Mouse (Mus musculus) embryonic facial prominence, embryonic 13.5 days (tissue): Measurements from ENCODE around the gene Pycard. TPM values are rescaled to one million over a fixed set of nuclear protein-coding genes. Genes with fewer than 3 reads are reported as not detected.
"Not testable (repeated sequence)": the region's sequence is repeated elsewhere in the genome, so short reads cannot be mapped to it uniquely, and the experiment has no call there.

ENCODE experiments used
- ATAC-seq: fragments of 200-750 bp; cut with Nextera tagmentation; 2 replicates; pipeline ENCODE4 v1.8.0; 2017; ENCODE audit warnings: low read depth; ENCODE audit not compliant: insufficient number of reproducible peaks, insufficient read depth, low FRiP score, low TSS enrichment
- H3K27ac ChIP-seq: fragments of 300-500 bp; sonication (generic); 2 replicates; pipeline ENCODE4 v1.5.1; 2015; ENCODE audit warnings: moderate library complexity, mild to moderate bottlenecking, inconsistent platforms
- H3K27me3 ChIP-seq: fragments of 300-500 bp; sonication (generic); 2 replicates; pipeline ENCODE4 v1.6.1; 2015; ENCODE audit warnings: mild to moderate bottlenecking, inconsistent platforms
- H3K36me3 ChIP-seq: fragments of 300-500 bp; sonication (generic); 2 replicates; pipeline ENCODE4 v1.6.1; 2015; ENCODE audit warnings: mild to moderate bottlenecking, inconsistent platforms
- H3K4me1 ChIP-seq: fragments of 300-500 bp; sonication (generic); 2 replicates; pipeline ENCODE4 v1.6.1; 2015; ENCODE audit warnings: inconsistent platforms
- H3K4me2 ChIP-seq: fragments of 300-500 bp; sonication (generic); 2 replicates; pipeline ENCODE4 v1.6.1; 2015; ENCODE audit warnings: moderate library complexity, mild to moderate bottlenecking, inconsistent platforms
- H3K4me3 ChIP-seq: fragments of 300-500 bp; sonication (generic); 2 replicates; pipeline ENCODE4 v1.5.1; 2015; ENCODE audit warnings: mild to moderate bottlenecking, inconsistent platforms
- H3K9ac ChIP-seq: fragments of 300-500 bp; sonication (generic); 2 replicates; pipeline ENCODE4 v1.6.1; 2015; ENCODE audit warnings: mild to moderate bottlenecking, inconsistent platforms
- H3K9me3 ChIP-seq: fragments of 300-500 bp; sonication (generic); 2 replicates; pipeline ENCODE4 v1.6.1; 2016; ENCODE audit warnings: inconsistent platforms
- WGBS: fragments of 180-500 bp; shearing (Covaris S2); methylation state at CpG from one replicate; pipeline ENCODE4 v1.1.7; 2015; ENCODE audit warnings: mixed read lengths; 5-methylcytosine and 5-hydroxymethylcytosine counted together
- polyA plus RNA-seq: library from polyadenylated mRNA; unstranded; fragments of >200 nt; fragmentation: Nextera tagmentation; extraction: Ambion mirVana; gene quantifications from 2 replicates; pipeline ENCODE4 v1.2.1, GENCODE M21; 2015

Pycard gene
- polyA plus RNA-seq: 34.3 and 39.2 TPM in 2 replicates

GRCm38 (mm10) chr7:127993341-127993977, at the start of gene Pycard:
Gene Pycard (minus strand): TSS chr7:127993867.
- H3K36me3 ChIP-seq: peaks cover 31% of the 10 kb centered on the region
- peaks cover 23% of the 10 kb centered on the region for H3K4me1 ChIP-seq
- peak within 1 kb of the TSS; percentile 80 for H3K27ac ChIP-seq
- peak within 1 kb of the TSS; percentile 65 for H3K4me2 ChIP-seq
- H3K9ac ChIP-seq: peak within 1 kb of the TSS; percentile 70
- WGBS: 18% methylated on average over 18 of the region's 18 CpGs
- H3K4me3 ChIP-seq: peak within 1 kb of the TSS; percentile 39
- no peaks in the 10 kb centered on the region for H3K9me3 ChIP-seq
- H3K27me3 ChIP-seq: no peaks in the 10 kb centered on the region
- ATAC-seq: peak; percentile 29; the same call in 1 of the 2 replicates

- not testable (repeated sequence) for H3K27ac ChIP-seq, ATAC-seq, H3K9ac ChIP-seq, H3K4me2 ChIP-seq, H3K4me1 ChIP-seq, H3K4me3 ChIP-seq, H3K36me3 ChIP-seq, H3K27me3 ChIP-seq, H3K9me3 ChIP-seq
- WGBS: 79% methylated on average over 15 of the region's 15 CpGs
Measured at GRCm38 (mm10) chr7:128042161-128042820, 48.6 kb upstream of the Pycard start.

GRCm38 (mm10) chr7:128033616-128034015, 39.9 kb upstream of the Pycard start:
- 90% methylated on average over 4 of the region's 4 CpGs for WGBS
- Histone ChIP-seq H3K36me3 (no peaks in the 10 kb centered on the region), H3K4me2 (no peak overlapping the region), H3K9me3 (no peaks in the 10 kb centered on the region), H3K27me3 (no peaks in the 10 kb centered on the region), H3K4me1 (no peaks in the 10 kb centered on the region), H3K4me3 (no peak overlapping the region), H3K27ac (no peak overlapping the region), H3K9ac (no peak overlapping the region)
- no peak for ATAC-seq

GRCm38 (mm10) chr7:128032989-128033293, 39.3 kb upstream of the Pycard start:
- no peak overlapping the region for H3K4me2 ChIP-seq
- H3K4me3 ChIP-seq: no peak overlapping the region
- 92% methylated on average over 3 of the region's 3 CpGs for WGBS
- H3K36me3 ChIP-seq: no peaks in the 10 kb centered on the region
- H3K27me3 ChIP-seq: no peaks in the 10 kb centered on the region
- no peaks in the 10 kb centered on the region for H3K9me3 ChIP-seq
- H3K27ac ChIP-seq: no peak overlapping the region
- no peak overlapping the region for H3K9ac ChIP-seq
- H3K4me1 ChIP-seq: no peaks in the 10 kb centered on the region
- ATAC-seq: no peak

GRCm38 (mm10) chr7:128032290-128032988, 38.8 kb upstream of the Pycard start:
- no peaks in the 10 kb centered on the region for H3K4me1 ChIP-seq
- H3K4me3 ChIP-seq: no peak overlapping the region
- no peaks in the 10 kb centered on the region for H3K36me3 ChIP-seq
- H3K27ac ChIP-seq: no peak overlapping the region
- no peak overlapping the region for H3K9ac ChIP-seq
- H3K9me3 ChIP-seq: no peaks in the 10 kb centered on the region
- H3K4me2 ChIP-seq: no peak overlapping the region
- WGBS: 87% methylated on average over 5 of the region's 5 CpGs
- H3K27me3 ChIP-seq: no peaks in the 10 kb centered on the region
- ATAC-seq: no peak

- Histone ChIP-seq H3K27ac (no peak overlapping the region), H3K9me3 (no peaks in the 10 kb centered on the region), H3K27me3 (no peaks in the 10 kb centered on the region), H3K9ac (no peak overlapping the region), H3K4me3 (no peak overlapping the region), H3K4me1 (no peaks in the 10 kb centered on the region), H3K36me3 (no peaks in the 10 kb centered on the region), H3K4me2 (no peak overlapping the region)
- WGBS: 37% methylated on average over 9 of the region's 9 CpGs
- no peak; the same call in 1 of the 2 replicates for ATAC-seq
Measured at GRCm38 (mm10) chr7:128031403-128031976, 37.8 kb upstream of the Pycard start.

- ATAC-seq: no peak
- no peak overlapping the region for H3K4me3 ChIP-seq
- WGBS: 68% methylated on average over 4 of the region's 4 CpGs
- no peaks in the 10 kb centered on the region for H3K36me3 ChIP-seq
- H3K9ac ChIP-seq: no peak overlapping the region
- H3K27ac ChIP-seq: no peak overlapping the region
- no peaks in the 10 kb centered on the region for H3K4me1 ChIP-seq
- H3K4me2 ChIP-seq: no peak overlapping the region
- H3K9me3 ChIP-seq: no peaks in the 10 kb centered on the region
- no peaks in the 10 kb centered on the region for H3K27me3 ChIP-seq
Measured at GRCm38 (mm10) chr7:128025381-128025780, 31.7 kb upstream of the Pycard start.

GRCm38 (mm10) chr7:128024932-128025331, 31.3 kb upstream of the Pycard start:
- WGBS: 87% methylated on average over 4 of the region's 4 CpGs
- H3K4me3 ChIP-seq: no peak overlapping the region
- no peaks in the 10 kb centered on the region for H3K36me3 ChIP-seq
- H3K9me3 ChIP-seq: no peaks in the 10 kb centered on the region
- H3K27ac ChIP-seq: no peak overlapping the region
- no peak for ATAC-seq
- no peak overlapping the region for H3K9ac ChIP-seq
- no peaks in the 10 kb centered on the region for H3K27me3 ChIP-seq
- no peaks in the 10 kb centered on the region for H3K4me1 ChIP-seq
- H3K4me2 ChIP-seq: no peak overlapping the region

- Histone ChIP-seq H3K4me1 (no peaks in the 10 kb centered on the region), H3K9ac (no peak overlapping the region), H3K4me3 (no peak overlapping the region), H3K9me3 (no peaks in the 10 kb centered on the region), H3K36me3 (no peaks in the 10 kb centered on the region), H3K27ac (no peak overlapping the region), H3K27me3 (no peaks in the 10 kb centered on the region), H3K4me2 (no peak overlapping the region)
- WGBS: 92% methylated on average over 9 of the region's 9 CpGs
- ATAC-seq: no peak
Measured at GRCm38 (mm10) chr7:128024364-128024763, 30.7 kb upstream of the Pycard start.

GRCm38 (mm10) chr7:128023565-128023964, 29.9 kb upstream of the Pycard start:
- no peak for ATAC-seq
- H3K4me3 ChIP-seq: no peak overlapping the region
- no peaks in the 10 kb centered on the region for H3K9me3 ChIP-seq
- no peak overlapping the region for H3K9ac ChIP-seq
- no peak overlapping the region for H3K4me2 ChIP-seq
- H3K27me3 ChIP-seq: no peaks in the 10 kb centered on the region
- no peak overlapping the region for H3K27ac ChIP-seq
- no peaks in the 10 kb centered on the region for H3K36me3 ChIP-seq
- H3K4me1 ChIP-seq: no peaks in the 10 kb centered on the region
- WGBS: 86% methylated on average over 4 of the region's 4 CpGs

GRCm38 (mm10) chr7:128022974-128023373, 29.3 kb upstream of the Pycard start:
- Histone ChIP-seq H3K4me3 (no peak overlapping the region), H3K9ac (no peak overlapping the region), H3K36me3 (no peaks in the 10 kb centered on the region), H3K4me1 (no peaks in the 10 kb centered on the region), H3K27me3 (no peaks in the 10 kb centered on the region), H3K27ac (no peak overlapping the region), H3K9me3 (no peaks in the 10 kb centered on the region), H3K4me2 (no peak overlapping the region)
- 61% methylated on average over 8 of the region's 8 CpGs for WGBS
- ATAC-seq: no peak
